Mouse (Mus musculus) kidney, adult 18-20 months (tissue): ENCODE data around the gene Fxyd1.
A peak's percentile ranks its signal among the peaks of the same experiment; 100 is the strongest.

Experiments
- DNase-seq: peaks from one replicate; pipeline ENCODE4 v3.0.0; 2021

Fxyd1 gene

GRCm38 (mm10) chr7:31077470-31077869 is 20.5 kb upstream of the Fxyd1 start:
- DNase-seq: no peak

- no peak for DNase-seq
These were observed 19.5 kb upstream of the Fxyd1 start, which contains the start of gene Fxyd3 for GRCm38 (mm10) chr7:31076492-31076891. Gene Fxyd3, minus strand, starts transcription at chr7:31076704.

- no peak for DNase-seq
These were observed 17.7 kb upstream of the Fxyd1 start for GRCm38 (mm10) chr7:31074713-31075069.

- DNase-seq: no peak
These were observed 17.2 kb upstream of the Fxyd1 start for GRCm38 (mm10) chr7:31074061-31074712.

GRCm38 (mm10) chr7:31073546-31073945 is 16.5 kb upstream of the Fxyd1 start:
- no peak for DNase-seq

- no peak for DNase-seq
These were observed 15.3 kb upstream of the Fxyd1 start for GRCm38 (mm10) chr7:31072326-31072725.

- no peak for DNase-seq
These were observed 13.3 kb upstream of the Fxyd1 start for GRCm38 (mm10) chr7:31070324-31070723.

GRCm38 (mm10) chr7:31069491-31069890 is 12.5 kb upstream of the Fxyd1 start:
- DNase-seq: no peak

GRCm38 (mm10) chr7:31067836-31068235 is 10.8 kb upstream of the Fxyd1 start:
- no peak for DNase-seq

GRCm38 (mm10) chr7:31063074-31063560 is 6.1 kb upstream of the Fxyd1 start:
- no peak for DNase-seq

GRCm38 (mm10) chr7:31060621-31061010 is 3.6 kb upstream of the Fxyd1 start:
- no peak for DNase-seq

GRCm38 (mm10) chr7:31059919-31060620 is 3.1 kb upstream of the Fxyd1 start:
- no peak for DNase-seq

GRCm38 (mm10) chr7:31059108-31059507 is 2.1 kb upstream of the Fxyd1 start, which contains the start of gene Lgi4:
Gene Lgi4, plus strand, starts transcription at chr7:31059342.
- peak; percentile 83 for DNase-seq

- DNase-seq: no peak
These were observed 1.2 kb upstream of the Fxyd1 start for GRCm38 (mm10) chr7:31058211-31058610.

- no peak for DNase-seq
These were observed 731 bp upstream of the Fxyd1 start for GRCm38 (mm10) chr7:31057730-31058129.

- DNase-seq: no peak
These were observed 551 bp downstream of the Fxyd1 start for GRCm38 (mm10) chr7:31056448-31056847.

GRCm38 (mm10) chr7:31055883-31056282 is 1.1 kb downstream of the Fxyd1 start:
- peak; percentile 57 for DNase-seq

- peak; percentile 55 for DNase-seq
These were observed 1.6 kb downstream of the Fxyd1 start for GRCm38 (mm10) chr7:31055354-31055824.

- no peak for DNase-seq
These were observed 2.2 kb downstream of the Fxyd1 start for GRCm38 (mm10) chr7:31054661-31055320.

- no peak for DNase-seq
These were observed 3.0 kb downstream of the Fxyd1 start for GRCm38 (mm10) chr7:31053882-31054447.

- DNase-seq: no peak
These were observed 4.2 kb downstream of the Fxyd1 start for GRCm38 (mm10) chr7:31052636-31053434.

GRCm38 (mm10) chr7:31052251-31052635 is 4.8 kb downstream of the Fxyd1 start:
- no peak for DNase-seq
